ENCODE assay signal across 8 mouse cellular contexts in the genomic region with DNA sequence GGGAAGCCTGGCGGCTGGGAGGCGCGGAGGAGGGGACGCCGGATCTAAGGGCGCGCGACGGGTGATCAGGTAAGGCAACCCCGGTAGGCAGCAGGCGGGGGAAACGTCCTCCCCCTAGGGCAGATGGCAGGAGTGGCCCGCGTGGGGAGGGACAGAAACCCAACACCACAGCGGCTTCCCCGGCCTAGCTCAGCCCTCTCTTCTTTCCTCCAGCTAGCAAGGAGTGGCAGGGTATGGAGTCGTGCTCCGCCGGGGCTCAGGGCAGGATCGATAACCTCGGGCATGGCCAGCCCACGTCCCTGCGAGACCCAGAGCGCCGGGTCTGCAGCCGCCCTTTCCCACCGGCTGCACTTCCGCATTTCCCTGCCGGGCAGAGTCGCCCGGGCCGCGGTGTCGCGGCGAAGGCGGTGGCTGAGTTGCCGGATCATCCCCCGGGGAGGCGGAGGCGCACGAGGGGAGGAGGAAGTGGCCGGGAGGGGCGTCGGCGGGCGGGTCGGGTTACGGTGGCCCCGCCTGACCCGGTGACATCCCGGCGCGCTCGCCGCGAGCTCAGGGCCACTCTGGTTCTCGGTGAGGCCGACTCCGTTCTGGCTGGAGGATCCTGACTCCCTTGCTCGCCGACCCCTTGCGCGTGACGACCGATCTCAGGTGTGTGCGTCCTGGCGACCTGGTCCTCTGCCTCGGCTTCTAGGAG. TPM values are rescaled to one million over a fixed set of nuclear protein-coding genes. Genes with fewer than 3 reads are reported as not detected.
DNase-seq lines count a peak whose midpoint lies in the region; ATAC-seq lines count a peak whose summit lies in the region.

No protein-coding gene starts in this region.

- H3K27me3 ChIP-seq in forebrain, embryonic 11.5 days (ENCODE audit: control insufficient read depth, insufficient read depth, low read length) = no peaks in the 10 kb centered on the region
- H3K27me3 ChIP-seq in heart, embryonic 16.5 days (ENCODE audit: control insufficient read depth, insufficient read depth, low read length) = no peaks in the 10 kb centered on the region
- H3K27me3 ChIP-seq in liver, embryonic 13.5 days = no peaks in the 10 kb centered on the region
- no peaks in the 10 kb centered on the region for H3K27me3 ChIP-seq in stomach, embryonic 15.5 days (replicated peaks)

- H3K4me3 ChIP-seq in forebrain, embryonic 11.5 days (ENCODE audit: low read depth, low read length) = peak overlapping the region; percentile 67
- H3K4me3 ChIP-seq in heart, embryonic 16.5 days (ENCODE audit: low read length) = peak overlapping the region; percentile 91
- peak overlapping the region; percentile 72 for H3K4me3 ChIP-seq in liver, embryonic 13.5 days (replicated peaks)
- peak overlapping the region; percentile 75 for H3K4me3 ChIP-seq in stomach, embryonic 15.5 days (replicated peaks)

- 1% methylated on average over 58 of the region's 69 CpGs for WGBS in forebrain, embryonic 11.5 days
- under 1% methylated on average over 67 of the region's 69 CpGs for WGBS in heart, embryonic 16.5 days
- under 1% methylated on average over 64 of the region's 69 CpGs for WGBS in liver, embryonic 13.5 days (ENCODE audit: insufficient replicate concordance)
- WGBS in stomach, embryonic 15.5 days = under 1% methylated on average over 63 of the region's 69 CpGs

- peak overlapping the region; percentile 88 for H3K9ac ChIP-seq in forebrain, embryonic 11.5 days (ENCODE audit: low read length)
- peak overlapping the region; percentile 95 for H3K9ac ChIP-seq in heart, embryonic 16.5 days (ENCODE audit: low read length)
- H3K9ac ChIP-seq in liver, embryonic 13.5 days = peak overlapping the region; percentile 80
- H3K9ac ChIP-seq in stomach, embryonic 15.5 days = peak overlapping the region; percentile 80

- H3K9me3 ChIP-seq in forebrain, embryonic 11.5 days (ENCODE audit: control insufficient read depth, low read length) = no peaks in the 10 kb centered on the region
- no peaks in the 10 kb centered on the region for H3K9me3 ChIP-seq in heart, embryonic 16.5 days (replicated peaks; ENCODE audit: control insufficient read depth, low read length)
- H3K9me3 ChIP-seq in liver, embryonic 13.5 days (replicated peaks) = no peaks in the 10 kb centered on the region
- no peaks in the 10 kb centered on the region for H3K9me3 ChIP-seq in stomach, embryonic 15.5 days

- H3K27ac ChIP-seq in forebrain, embryonic 11.5 days (ENCODE audit: low read depth, low read length) = 0 out of 2 replicates have a peak overlapping the region, but pooled peaks have one; percentile 31
- peak overlapping the region; percentile 84 for H3K27ac ChIP-seq in heart, embryonic 16.5 days (ENCODE audit: low read length)
- H3K27ac ChIP-seq in liver, embryonic 13.5 days = peak overlapping the region; percentile 68
- H3K27ac ChIP-seq in stomach, embryonic 15.5 days = peak overlapping the region; percentile 91

- H3K4me2 ChIP-seq in forebrain, embryonic 11.5 days (ENCODE audit: low read depth, low read length, severe bottlenecking) = peak overlapping the region; percentile 96
- peak overlapping the region; percentile 91 for H3K4me2 ChIP-seq in heart, embryonic 16.5 days (ENCODE audit: low read depth, low read length)
- H3K4me2 ChIP-seq in liver, embryonic 13.5 days = peak overlapping the region; percentile 95
- H3K4me2 ChIP-seq in stomach, embryonic 15.5 days = peak overlapping the region; percentile 95

- peak; percentile 84 for ATAC-seq in forebrain, embryonic 11.5 days (replicated peaks; ENCODE audit: low FRiP score)
- peak; percentile 91 for ATAC-seq in heart, embryonic 16.5 days (replicated peaks; ENCODE audit: extremely low read depth, insufficient read depth, low FRiP score)
- ATAC-seq in liver, embryonic 13.5 days (ENCODE audit: low read depth) = peak; percentile 95
- peak; percentile 90 for ATAC-seq in stomach, embryonic 15.5 days (ENCODE audit: insufficient read depth, low FRiP score, low read depth)

- H3K4me1 ChIP-seq in forebrain, embryonic 11.5 days (replicated peaks; ENCODE audit: control insufficient read depth, insufficient read depth, low read length) = no peaks in the 10 kb centered on the region; the same call in 1 of the 2 replicates
- peaks cover 2% of the 10 kb centered on the region; the same call in 1 of the 2 replicates for H3K4me1 ChIP-seq in heart, embryonic 16.5 days (ENCODE audit: control insufficient read depth, insufficient read depth, low read length)
- peaks cover 21% of the 10 kb centered on the region for H3K4me1 ChIP-seq in liver, embryonic 13.5 days (replicated peaks)
- H3K4me1 ChIP-seq in stomach, embryonic 15.5 days = 0 out of 2 replicates have a peak, but pooled peaks cover 9% of the 10 kb centered on the region

- peak; percentile 56 to 78 for DNase-seq in CD8-positive naive resting alpha-beta T cell, adult 2 months (ENCODE audit: low read depth in 2 of 2, low spot score in 2 of 2)
- peak; percentile 73 for DNase-seq in c-Kit-positive CD71-negative TER-119-negative erythroid progenitor cells, embryonic 14.5 days (ENCODE audit: low read depth)
- peak; percentile 87 for DNase-seq in forebrain, embryonic 11.5 days (ENCODE audit: low spot score)
- DNase-seq in kidney, postnatal 25 days = peak; percentile 86 to 95
- DNase-seq in liver, embryonic 13.5 days = peak; percentile 83
- DNase-seq in neural tube, embryonic 10.5 days (ENCODE audit: extremely low spot score, low spot score) = peak; percentile 82

- no peaks in the 10 kb centered on the region for H3K36me3 ChIP-seq in forebrain, embryonic 11.5 days (ENCODE audit: control insufficient read depth, insufficient read depth, low read length)
- H3K36me3 ChIP-seq in heart, embryonic 16.5 days (ENCODE audit: control insufficient read depth, insufficient read depth) = no peaks in the 10 kb centered on the region
- H3K36me3 ChIP-seq in liver, embryonic 13.5 days = no peaks in the 10 kb centered on the region
- H3K36me3 ChIP-seq in stomach, embryonic 15.5 days = no peaks in the 10 kb centered on the region

RNA-seq across cellular contexts. Expression of gene Gpd2, which starts 0.6 kb away (rescaled TPM):
- 29.0 and 29.4 TPM in 2 replicates for polyA plus RNA-seq in forebrain, embryonic 11.5 days (2014; fragmentation: Nextera tagmentation; extraction: Ambion mirVana)
- 13.4 and 13.7 TPM in 2 replicates for polyA plus RNA-seq in heart, embryonic 16.5 days (2015; fragmentation: Nextera tagmentation; extraction: Ambion mirVana)
- 10.3 and 11.2 TPM in 2 replicates for polyA plus RNA-seq in liver, embryonic 13.5 days (2015; fragmentation: Nextera tagmentation; extraction: Ambion mirVana)
- 27.5 and 32.7 TPM in 2 replicates for polyA plus RNA-seq in stomach, embryonic 15.5 days (2015; fragmentation: Nextera tagmentation; extraction: Ambion mirVana)

Comparison
In these comparisons a context has a peak if more than half of its experiments do, and no peak if none do; other contexts are left out.
1. Peak in every context shown above with its lines: DNase-seq, ATAC-seq, H3K4me3 ChIP-seq and H3K27ac ChIP-seq.
2. H3K27ac ChIP-seq: peak in every context shown above with its lines; median percentile 91 in stomach, embryonic 15.5 days; 84 in heart, embryonic 16.5 days; 68 in liver, embryonic 13.5 days; 31 in forebrain, embryonic 11.5 days.